Mouse (Mus musculus) B cell, adult 62 days (primary cell): ENCODE data around the gene Gtdc1. TPM values are rescaled to one million over a fixed set of nuclear protein-coding genes. Genes with fewer than 3 reads are reported as not detected.

Source experiments
- total RNA-seq: library from RNA; stranded (reverse); gene quantifications from 4 replicates; pipeline ENCODE4 v1.2.4, GENCODE M21; 2023

Gene Gtdc1
- 40.3 to 50.9 TPM (median 44.5 TPM) in 4 replicates for total RNA-seq

GRCm38 (mm10) chr2:44927482-44927811 lies at the start of gene Gtdc1:
Gtdc1 (minus strand) TSS chr2:44927657.

Other genes with a start within 250 kb of the Gtdc1 start
- 75.6 to 104 TPM (median 78.7 TPM) in 4 replicates for gene Zeb2, start 189.7 kb upstream of the Gtdc1 start, total RNA-seq